Mouse (Mus musculus) cortical plate, adult 2 months (tissue): Measurements from ENCODE around the gene Dhh.

Experiments used
- CTCF ChIP-seq: fragments of 200-500 bp; IDR thresholded peaks from 2 replicates; pipeline ENCODE4 v1.5.1; 2011; ENCODE audit warnings: mild to moderate bottlenecking, control low read depth, low read length; ENCODE audit not compliant: insufficient read depth; ENCODE audit errors: extremely low read depth
- POLR2A ChIP-seq: fragments of 200-500 bp; IDR thresholded peaks from 2 replicates; pipeline ENCODE4 v1.6.1; 2011; ENCODE audit warnings: mild to moderate bottlenecking, low read length, control low read depth; ENCODE audit not compliant: insufficient read depth; ENCODE audit errors: extremely low read depth

GRCm38 (mm10) chr15:98930998-98931397 lies 32.7 kb upstream of the Dhh start:
- TF ChIP-seq POLR2A = no peak
- no peak for TF ChIP-seq CTCF
